Mouse (Mus musculus) cerebellum, adult 2 months (tissue): ENCODE data around the gene Rae1. TPM values are rescaled to one million over a fixed set of nuclear protein-coding genes. Genes with fewer than 3 reads are reported as not detected.

Experiments
- DNase-seq, 2 experiments: peaks; one replicate each; pipeline ENCODE4 v3.0.0; 2021
- H3K27ac ChIP-seq: fragments of 200-500 bp; 2 replicates; pipeline ENCODE4 v1.5.1; 2012; ENCODE audit warnings: low read length, control low read depth, inconsistent platforms; ENCODE audit not compliant: insufficient read depth
- H3K27me3 ChIP-seq: fragments of 200-500 bp; 2 replicates; pipeline ENCODE4 v1.6.1; 2012; ENCODE audit warnings: inconsistent platforms, mild to moderate bottlenecking, low read length, moderate library complexity; ENCODE audit not compliant: control insufficient read depth, insufficient read depth
- H3K4me1 ChIP-seq: fragments of 200-500 bp; 2 replicates; pipeline ENCODE4 v1.6.1; 2011; ENCODE audit warnings: low read length; ENCODE audit not compliant: control insufficient read depth, insufficient read depth
- H3K4me3 ChIP-seq: fragments of 200-500 bp; replicated peaks from 2 replicates; pipeline ENCODE3; 2011; ENCODE audit warnings: mild to moderate bottlenecking, low read depth, low read length, control low read depth; ENCODE audit not compliant: insufficient read depth
- CTCF ChIP-seq: fragments of 200-500 bp; IDR thresholded peaks from 2 replicates; pipeline ENCODE4 v1.5.1; 2011; ENCODE audit warnings: low read depth, mild to moderate bottlenecking, control low read depth, low read length, moderate library complexity, borderline replicate concordance; ENCODE audit not compliant: insufficient read depth
- POLR2A ChIP-seq: fragments of 200-500 bp; IDR thresholded peaks from 2 replicates; pipeline ENCODE4 v1.6.1; 2011; ENCODE audit warnings: low read length, control low read depth, borderline replicate concordance; ENCODE audit not compliant: insufficient read depth
- WGBS: fragments of 180-500 bp; shearing (Covaris S2); methylation state at CpG from one replicate; pipeline ENCODE4 v1.1.7; 2018; 5-methylcytosine and 5-hydroxymethylcytosine counted together
- polyA plus RNA-seq: library from polyadenylated mRNA; depleted of rRNA; stranded (reverse); fragments of >200 nt; gene quantifications from 2 replicates; pipeline ENCODE4 v1.2.3, GENCODE M21; 2012

Rae1 gene
- polyA plus RNA-seq, 1 experiment: 69.1 TPM

GRCm38 (mm10) chr2:173024392-173024791 is 24.5 kb downstream of the Rae1 start:
- WGBS: 83% methylated on average over 8 of the region's 8 CpGs
- Histone ChIP-seq H3K27ac (no peak overlapping the region), H3K27me3 (no peaks in the 10 kb centered on the region), H3K4me1 (peaks cover 16% of the 10 kb centered on the region), H3K4me3 (no peak overlapping the region)
- no peak for DNase-seq
- no peak for TF ChIP-seq CTCF
- TF ChIP-seq POLR2A: no peak

- Histone ChIP-seq H3K27me3 (no peaks in the 10 kb centered on the region), H3K27ac (no peak overlapping the region), H3K4me1 (peaks cover 16% of the 10 kb centered on the region), H3K4me3 (no peak overlapping the region)
- TF ChIP-seq POLR2A: no peak
- TF ChIP-seq CTCF: no peak
- 11% methylated on average over 4 of the region's 4 CpGs for WGBS
- DNase-seq: peak; percentile 32 to 52
Measured at GRCm38 (mm10) chr2:173024938-173025337, 25.0 kb downstream of the Rae1 start.

- Histone ChIP-seq H3K4me1 (peaks cover 16% of the 10 kb centered on the region), H3K27me3 (no peaks in the 10 kb centered on the region), H3K4me3 (no peak overlapping the region), H3K27ac (no peak overlapping the region)
- whole genome bisulfite sequencing: 88% methylated on average over 5 of the region's 5 CpGs
- TF ChIP-seq POLR2A: no peak
- no peak for TF ChIP-seq CTCF
- DNase-seq: no peak
Measured at GRCm38 (mm10) chr2:173026286-173026685, 26.4 kb downstream of the Rae1 start.

GRCm38 (mm10) chr2:173026688-173027131 is 26.8 kb downstream of the Rae1 start:
- peaks cover 16% of the 10 kb centered on the region for H3K4me1 ChIP-seq
- no peak overlapping the region for H3K4me3 ChIP-seq
- no peaks in the 10 kb centered on the region for H3K27me3 ChIP-seq
- TF ChIP-seq CTCF (no peak), POLR2A (no peak)
- WGBS: 74% methylated on average over 3 of the region's 3 CpGs
- no peak overlapping the region for H3K27ac ChIP-seq
- no peak for DNase-seq

- Histone ChIP-seq H3K27me3 (no peaks in the 10 kb centered on the region), H3K27ac (no peak overlapping the region), H3K4me3 (no peak overlapping the region), H3K4me1 (peaks cover 16% of the 10 kb centered on the region)
- 88% methylated on average over 6 of the region's 6 CpGs for WGBS
- TF ChIP-seq POLR2A (no peak), CTCF (no peak)
- DNase-seq: no peak
Measured at GRCm38 (mm10) chr2:173027169-173027823, 27.4 kb downstream of the Rae1 start.

- WGBS: 55% methylated on average over 4 of the region's 4 CpGs
- no peak for TF ChIP-seq CTCF
- no peak for TF ChIP-seq POLR2A
- H3K4me3 ChIP-seq: no peak overlapping the region
- H3K27ac ChIP-seq: no peak overlapping the region
- peaks cover 16% of the 10 kb centered on the region for H3K4me1 ChIP-seq
- DNase-seq: no peak
- no peaks in the 10 kb centered on the region for H3K27me3 ChIP-seq
Measured at GRCm38 (mm10) chr2:173027824-173028495, 28.0 kb downstream of the Rae1 start.

- no peak overlapping the region for H3K4me3 ChIP-seq
- peaks cover 16% of the 10 kb centered on the region for H3K4me1 ChIP-seq
- no peak for DNase-seq
- no peak for TF ChIP-seq CTCF
- 79% methylated on average over 3 of the region's 3 CpGs for whole genome bisulfite sequencing
- no peak overlapping the region for H3K27ac ChIP-seq
- H3K27me3 ChIP-seq: no peaks in the 10 kb centered on the region
Measured at GRCm38 (mm10) chr2:173028508-173029031, 28.7 kb downstream of the Rae1 start.

- no peak for DNase-seq
- no peaks in the 10 kb centered on the region for H3K27me3 ChIP-seq
- 83% methylated on average over 12 of the region's 12 CpGs for WGBS
- no peak for TF ChIP-seq POLR2A
- no peak for TF ChIP-seq CTCF
- H3K27ac ChIP-seq: no peak overlapping the region
- peaks cover 6% of the 10 kb centered on the region for H3K4me1 ChIP-seq
- no peak overlapping the region for H3K4me3 ChIP-seq
Measured at GRCm38 (mm10) chr2:173030591-173031338, 30.8 kb downstream of the Rae1 start.
